Mouse (Mus musculus): ENCODE measurements around the gene Lrrc28.

DNA sequence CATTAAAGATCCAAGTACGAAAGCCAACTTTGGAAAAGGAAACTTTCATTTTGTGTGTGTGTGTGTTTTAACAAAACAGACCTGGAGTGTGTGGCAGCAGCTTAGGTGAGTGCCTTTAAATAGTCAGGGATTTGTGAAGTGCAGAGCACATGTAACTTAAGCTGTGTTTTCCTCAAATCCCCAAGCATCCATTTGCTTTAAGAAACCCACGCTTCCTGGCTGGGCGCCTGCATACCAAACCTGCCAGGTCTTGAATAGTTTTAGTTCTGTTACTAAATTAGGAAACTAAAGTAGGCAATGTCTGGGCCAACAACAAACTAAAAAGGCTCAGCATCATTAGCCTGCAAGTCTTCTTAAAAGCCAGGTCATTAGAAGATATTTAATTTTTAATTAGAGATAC is 47.0 kb downstream of the Lrrc28 start:
- TF ChIP-seq CTCF (IDR thresholded peaks at IDR 0.05), result no peak
- TF ChIP-seq EP300 (IDR thresholded peaks at IDR 0.05; ENCODE audit: insufficient read depth, low read depth, low read length), result no peak
